Mouse (Mus musculus): Measurements from ENCODE around the gene Gas7. TPM values are rescaled to one million over a fixed set of nuclear protein-coding genes. Genes with fewer than 3 reads are reported as not detected.

The Gas7 gene
- polyA plus RNA-seq, 1 experiment from 2014 or later, result 18.7 TPM

DNA sequence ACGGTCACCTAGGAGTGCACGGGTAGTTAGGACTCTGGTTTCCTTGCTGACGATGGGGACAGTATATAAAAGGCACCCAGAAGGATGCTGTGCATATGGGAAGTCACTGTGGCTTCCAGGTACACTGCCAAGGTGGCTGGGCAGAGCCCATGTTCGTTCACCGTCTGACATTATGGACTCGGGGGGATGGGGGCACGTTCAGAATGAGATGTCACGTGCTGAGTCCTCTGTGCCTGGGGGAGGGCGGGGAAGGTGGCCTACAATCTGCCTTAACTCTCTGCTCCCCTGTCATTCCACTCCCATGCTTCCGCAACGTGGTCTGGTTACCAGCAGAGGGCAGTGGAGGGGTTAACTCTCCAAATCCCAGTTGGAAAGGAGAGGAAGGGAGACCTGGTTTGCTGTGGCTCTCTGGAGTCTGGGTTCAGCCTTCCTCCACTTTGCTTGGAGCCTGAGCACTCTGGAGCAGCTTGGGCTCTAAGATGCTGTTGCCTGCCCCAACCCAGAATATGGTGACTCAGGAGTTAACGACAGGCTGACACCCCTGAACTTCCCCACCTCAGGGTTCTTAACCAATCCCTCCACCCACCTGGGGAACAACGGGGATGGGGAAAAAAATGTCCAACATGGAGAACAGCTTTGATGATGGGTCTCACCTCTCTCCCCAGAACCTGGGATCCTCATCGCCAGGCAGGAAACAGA, 197.1 kb downstream of the Gas7 start:
- H3K4me2 ChIP-seq (replicated peaks; ENCODE audit: low read depth, low read length), result no peak overlapping the region
- ATAC-seq (0 out of 2 replicates have a peak, but pooled peaks have one; percentile 3), DNase-seq (ENCODE audit: low spot score) (peak; percentile 54)
- H3K27me3 ChIP-seq (replicated peaks; ENCODE audit: insufficient read depth, low read length), result no peaks in the 10 kb centered on the region
- H3K4me1 ChIP-seq (ENCODE audit: insufficient read depth, low read depth, low read length), result no peaks in the 10 kb centered on the region
- H3K36me3 ChIP-seq (ENCODE audit: insufficient read depth, low read length), result no peaks in the 10 kb centered on the region
- H3K4me3 ChIP-seq (ENCODE audit: low read depth, low read length), result no peak overlapping the region
- TF ChIP-seq CTCF (IDR thresholded peaks at IDR 0.05) (peak; percentile 76), EP300 (IDR thresholded peaks at IDR 0.05) (no peak)
- no peak overlapping the region for H3K27ac ChIP-seq (ENCODE audit: low read length)
- 14% methylated on average over 14 of the region's 14 CpGs for WGBS
- H3K9me3 ChIP-seq (ENCODE audit: low read length), result no peaks in the 10 kb centered on the region
- H3K9ac ChIP-seq (replicated peaks; ENCODE audit: low read depth), result no peak overlapping the region

DNA sequence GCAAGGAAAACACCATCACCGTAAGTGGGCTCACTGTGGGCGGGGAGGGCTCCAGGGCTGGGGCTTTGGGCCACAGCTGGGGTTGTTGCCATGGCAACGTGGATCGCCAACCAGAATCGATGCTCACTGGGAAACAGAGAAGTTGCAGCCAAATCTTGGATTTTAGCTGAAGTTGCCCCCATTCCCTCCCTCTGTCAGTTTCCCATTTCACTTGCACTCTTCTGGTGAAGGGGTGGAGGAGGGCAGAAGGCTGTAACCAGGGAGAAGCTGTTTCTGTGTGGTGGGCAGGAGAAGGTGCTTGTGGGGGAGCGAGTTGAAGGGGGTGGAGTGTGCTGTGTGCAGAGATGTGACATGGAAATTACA, 197.6 kb downstream of the Gas7 start:
- Histone ChIP-seq H3K4me2 (replicated peaks; ENCODE audit: low read depth, low read length) (no peak overlapping the region), H3K4me1 (ENCODE audit: insufficient read depth, low read depth, low read length) (no peaks in the 10 kb centered on the region), H3K9ac (replicated peaks; ENCODE audit: low read depth) (no peak overlapping the region), H3K36me3 (ENCODE audit: insufficient read depth, low read length) (no peaks in the 10 kb centered on the region), H3K9me3 (ENCODE audit: low read length) (no peaks in the 10 kb centered on the region), H3K4me3 (ENCODE audit: low read depth, low read length) (no peak overlapping the region), H3K27me3 (replicated peaks; ENCODE audit: insufficient read depth, low read length) (no peaks in the 10 kb centered on the region), H3K27ac (ENCODE audit: low read length) (no peak overlapping the region)
- ATAC-seq, result no peak
- no peak for DNase-seq (ENCODE audit: low spot score)
- WGBS, result 39% methylated on average over 6 of the region's 6 CpGs
- no peak for TF ChIP-seq EP300 (IDR thresholded peaks at IDR 0.05)

DNA sequence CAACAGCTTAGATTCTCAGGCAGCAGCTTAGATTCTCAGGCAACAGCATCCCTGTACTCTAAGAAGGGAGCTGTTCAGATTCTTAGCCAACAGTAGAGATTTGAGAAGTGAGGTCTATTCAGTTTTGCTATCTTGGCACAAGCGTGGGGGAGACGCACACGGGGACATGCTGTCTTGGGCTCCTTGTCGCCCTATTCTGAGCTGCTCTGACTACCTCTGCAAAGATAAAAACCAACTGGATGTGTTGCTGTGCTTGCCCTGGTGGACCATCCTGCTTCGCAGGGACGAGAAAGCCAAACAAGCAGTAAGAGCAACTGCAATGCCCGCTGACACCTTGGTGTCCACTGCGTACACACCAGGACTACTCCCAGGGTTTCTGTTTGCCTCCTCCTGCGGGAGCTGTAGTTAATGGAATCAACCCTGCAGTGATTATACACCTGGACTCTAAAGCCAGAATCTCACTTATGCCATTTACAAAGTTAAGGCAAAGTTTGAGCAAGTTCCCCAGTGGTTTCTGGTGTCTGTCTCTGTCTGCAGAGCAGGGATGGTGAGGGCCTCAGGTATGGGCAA, 198.4 kb downstream of the Gas7 start:
- WGBS, result 69% methylated on average over 9 of the region's 9 CpGs

DNA sequence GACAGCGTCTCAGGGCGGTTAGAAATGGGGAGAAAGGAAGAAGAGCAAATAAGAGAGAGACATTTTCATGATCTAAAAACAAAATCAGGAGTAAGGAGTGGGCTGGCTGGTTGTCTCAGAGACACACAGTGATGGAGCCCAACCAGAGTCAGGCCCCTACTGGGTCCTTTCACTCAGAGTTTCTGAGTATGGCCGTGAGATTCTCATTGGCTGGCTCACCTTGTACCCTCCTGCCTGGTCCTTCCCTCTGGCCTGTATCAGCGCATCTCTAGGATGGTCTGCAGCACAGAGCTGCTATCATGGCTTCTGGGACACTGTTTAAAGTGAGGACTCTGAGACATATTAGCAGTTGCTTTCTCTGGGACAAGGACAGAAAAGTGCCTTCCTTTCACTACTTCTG, 199.3 kb downstream of the Gas7 start:
- DNase-seq (ENCODE audit: low spot score) (no peak), ATAC-seq (no peak)
- no peak for TF ChIP-seq CTCF (IDR thresholded peaks at IDR 0.05)
- TF ChIP-seq EP300 (IDR thresholded peaks at IDR 0.05), result no peak
- no peak overlapping the region for H3K4me3 ChIP-seq (ENCODE audit: low read depth, low read length)
- no peaks in the 10 kb centered on the region for H3K36me3 ChIP-seq (ENCODE audit: insufficient read depth, low read length)
- no peaks in the 10 kb centered on the region for H3K9me3 ChIP-seq (ENCODE audit: low read length)
- H3K27ac ChIP-seq (ENCODE audit: low read length), result no peak overlapping the region
- H3K4me1 ChIP-seq (ENCODE audit: insufficient read depth, low read depth, low read length), result no peaks in the 10 kb centered on the region
- WGBS, result 87% methylated on average over 4 of the region's 4 CpGs
- H3K4me2 ChIP-seq (replicated peaks; ENCODE audit: low read depth, low read length), result no peak overlapping the region
- H3K9ac ChIP-seq (replicated peaks; ENCODE audit: low read depth), result no peak overlapping the region
- no peaks in the 10 kb centered on the region for H3K27me3 ChIP-seq (replicated peaks; ENCODE audit: insufficient read depth, low read length)

More for the DNA sequence above, 198.4 kb downstream of the Gas7 start:
- Histone ChIP-seq H3K9ac (replicated peaks; ENCODE audit: low read depth) (no peak overlapping the region), H3K27ac (ENCODE audit: low read length) (no peak overlapping the region), H3K4me3 (ENCODE audit: low read depth, low read length) (no peak overlapping the region), H3K4me2 (replicated peaks; ENCODE audit: low read depth, low read length) (no peak overlapping the region), H3K4me1 (ENCODE audit: insufficient read depth, low read depth, low read length) (no peaks in the 10 kb centered on the region), H3K27me3 (replicated peaks; ENCODE audit: insufficient read depth, low read length) (no peaks in the 10 kb centered on the region), H3K36me3 (ENCODE audit: insufficient read depth, low read length) (no peaks in the 10 kb centered on the region), H3K9me3 (ENCODE audit: low read length) (no peaks in the 10 kb centered on the region)
- TF ChIP-seq CTCF (IDR thresholded peaks at IDR 0.05) (no peak), EP300 (IDR thresholded peaks at IDR 0.05) (no peak)
- DNase-seq (ENCODE audit: low spot score), result no peak
- ATAC-seq, result no peak

DNA sequence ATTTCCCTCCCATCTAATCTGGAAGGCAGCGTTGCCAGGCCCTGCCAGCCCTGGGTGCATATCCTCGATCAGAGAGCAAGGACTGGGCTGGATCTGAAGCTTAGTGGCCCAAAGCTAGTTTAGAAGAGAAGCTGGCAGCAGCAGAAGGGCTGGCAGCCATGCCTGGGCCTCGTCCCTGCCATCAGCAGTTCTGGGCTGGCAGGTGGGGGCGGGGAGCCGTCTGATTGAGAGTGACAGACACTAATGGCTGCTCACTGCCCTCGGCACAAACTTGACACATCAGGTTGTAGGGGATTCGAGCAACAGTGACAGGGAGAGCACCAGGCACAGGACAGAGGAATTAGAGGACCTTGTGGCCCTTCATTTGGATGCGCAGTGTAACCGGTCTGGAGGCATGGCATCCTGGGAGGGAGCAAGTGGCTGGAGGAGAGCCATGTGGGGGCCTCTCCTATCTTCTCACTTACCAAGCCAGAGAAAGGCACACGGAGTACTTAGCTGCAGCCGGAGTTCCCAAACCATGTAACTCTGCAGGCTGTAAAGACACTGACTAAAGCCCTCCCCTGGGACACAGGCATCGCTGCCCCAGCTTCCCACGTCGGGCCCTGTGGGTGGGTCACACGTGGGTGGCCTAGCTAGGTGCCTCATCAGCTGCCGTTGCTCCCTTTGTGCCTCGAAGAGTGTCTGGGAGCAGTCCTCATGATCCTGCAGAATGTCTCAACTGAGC, 200.2 kb downstream of the Gas7 start:
- TF ChIP-seq EP300 (IDR thresholded peaks at IDR 0.05) (no peak), CTCF (IDR thresholded peaks at IDR 0.05) (no peak)
- DNase-seq (ENCODE audit: low spot score) (no peak), ATAC-seq (no peak)
- no peaks in the 10 kb centered on the region for H3K27me3 ChIP-seq (replicated peaks; ENCODE audit: insufficient read depth, low read length)
- no peaks in the 10 kb centered on the region for H3K4me1 ChIP-seq (ENCODE audit: insufficient read depth, low read depth, low read length)
- no peak overlapping the region for H3K4me3 ChIP-seq (ENCODE audit: low read depth, low read length)
- no peak overlapping the region for H3K9ac ChIP-seq (replicated peaks; ENCODE audit: low read depth)
- H3K9me3 ChIP-seq (ENCODE audit: low read length), result no peaks in the 10 kb centered on the region
- no peaks in the 10 kb centered on the region for H3K36me3 ChIP-seq (ENCODE audit: insufficient read depth, low read length)
- no peak overlapping the region for H3K4me2 ChIP-seq (replicated peaks; ENCODE audit: low read depth, low read length)
- no peak overlapping the region for H3K27ac ChIP-seq (ENCODE audit: low read length)
- 68% methylated on average over 17 of the region's 17 CpGs for WGBS

DNA sequence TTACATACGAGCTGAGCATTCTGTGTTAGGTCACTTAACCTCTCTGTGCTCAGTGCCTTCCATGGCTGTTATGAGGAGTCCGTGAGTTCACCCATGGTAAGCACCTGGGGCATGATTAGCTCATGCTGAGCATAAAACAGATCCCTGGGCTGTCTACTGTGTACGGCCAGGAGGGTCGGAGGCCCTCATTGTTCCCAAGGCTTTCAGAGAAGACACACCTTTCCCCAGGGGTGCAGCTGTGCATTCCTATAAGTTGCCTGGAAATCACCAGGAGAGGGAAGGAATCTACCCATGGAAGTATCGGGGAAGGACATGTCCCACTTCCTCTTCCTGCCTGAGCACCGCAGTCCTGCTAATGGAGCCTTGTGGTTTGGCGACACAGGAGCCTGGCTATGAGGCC, 201.1 kb downstream of the Gas7 start:
- no peak overlapping the region for H3K4me2 ChIP-seq (replicated peaks; ENCODE audit: low read depth, low read length)
- ATAC-seq, result no peak
- DNase-seq (ENCODE audit: low spot score), result no peak
- H3K27me3 ChIP-seq (replicated peaks; ENCODE audit: insufficient read depth, low read length), result no peaks in the 10 kb centered on the region
- H3K36me3 ChIP-seq (ENCODE audit: insufficient read depth, low read length), result no peaks in the 10 kb centered on the region
- no peak overlapping the region for H3K9ac ChIP-seq (replicated peaks; ENCODE audit: low read depth)
- H3K9me3 ChIP-seq (ENCODE audit: low read length), result no peaks in the 10 kb centered on the region
- no peak overlapping the region for H3K4me3 ChIP-seq (ENCODE audit: low read depth, low read length)
- WGBS, result 84% methylated on average over 7 of the region's 7 CpGs
- no peaks in the 10 kb centered on the region for H3K4me1 ChIP-seq (ENCODE audit: insufficient read depth, low read depth, low read length)
- H3K27ac ChIP-seq (ENCODE audit: low read length), result no peak overlapping the region
- TF ChIP-seq EP300 (IDR thresholded peaks at IDR 0.05) (no peak), CTCF (IDR thresholded peaks at IDR 0.05) (no peak)

Measured in lung, postnatal 0 days (tissue).